Mouse (Mus musculus) left cerebral cortex, adult 8-10 months (tissue): ENCODE measurements around the gene Dao. TPM values are rescaled to one million over a fixed set of nuclear protein-coding genes. Genes with fewer than 3 reads are reported as not detected.

ENCODE experiments used
- DNase-seq, 2 experiments: peaks; one replicate each; pipeline ENCODE4 v3.0.0; 2022; ENCODE audit warnings: low spot score in 2 of 2
- total RNA-seq, 4 experiments: library from RNA; stranded (reverse); gene quantifications; 2 replicates each; pipeline ENCODE4 v1.2.4; 2022

The Dao gene
- total RNA-seq, 4 experiments from 2014 or later, result 0.30 TPM; not detected in 3

GRCm38 (mm10) chr5:114027217-114027944 is 23.9 kb downstream of the Dao start:
- DNase-seq, result no peak

- DNase-seq, result no peak
These were observed 24.6 kb downstream of the Dao start for GRCm38 (mm10) chr5:114028111-114028510.

- DNase-seq, result no peak
These were observed 27.1 kb downstream of the Dao start for GRCm38 (mm10) chr5:114030652-114031051.

DNA sequence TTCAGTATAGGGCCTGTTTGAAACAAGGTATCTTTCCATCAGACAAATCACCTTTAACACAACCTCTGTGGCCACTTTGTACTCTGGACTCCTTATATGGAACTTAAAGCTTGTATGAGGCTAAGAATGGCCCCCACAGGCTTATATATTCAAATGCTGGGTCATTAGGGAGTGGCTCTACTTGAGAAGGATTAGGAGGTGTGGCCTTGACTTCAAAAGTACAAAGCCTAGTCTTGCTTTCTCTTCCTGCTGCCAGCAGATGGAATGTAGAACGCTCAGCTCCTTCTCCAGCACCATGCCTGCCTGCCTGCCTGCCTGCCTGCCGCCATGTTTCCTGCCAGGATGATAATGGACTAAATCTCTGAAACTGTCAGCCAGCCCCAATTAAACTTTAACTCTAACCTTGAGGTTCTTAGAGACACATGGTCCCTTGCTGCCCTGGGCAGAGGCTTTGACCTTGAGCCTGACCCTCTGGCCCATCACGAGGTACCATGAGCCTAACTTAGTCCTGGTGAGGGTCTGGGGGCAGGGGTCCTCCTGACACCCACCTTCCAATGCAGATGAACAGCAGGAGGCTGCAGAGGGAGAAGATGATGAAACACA is 28.8 kb downstream of the Dao start:
- no peak for DNase-seq

DNA sequence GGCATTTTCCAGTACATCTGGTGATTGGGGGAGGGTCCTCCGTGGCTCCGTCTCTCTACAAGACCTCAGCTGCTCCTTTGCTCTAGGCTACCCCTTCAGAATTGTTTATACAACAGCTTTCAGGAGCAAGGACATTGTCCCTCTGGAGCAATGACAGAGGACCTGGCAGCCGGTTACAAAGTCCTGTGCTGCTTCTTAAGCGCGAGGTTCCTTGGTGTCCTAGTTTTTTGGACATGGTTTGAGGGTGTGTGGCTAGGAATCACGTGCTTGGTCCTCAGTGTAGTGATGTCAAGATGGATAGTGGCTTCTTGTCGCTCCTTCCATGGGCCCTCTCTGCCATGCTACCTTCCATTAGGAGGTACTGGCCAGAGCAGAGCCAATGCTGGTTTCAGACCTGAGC is 30.9 kb downstream of the Dao start:
- DNase-seq, result no peak

DNA sequence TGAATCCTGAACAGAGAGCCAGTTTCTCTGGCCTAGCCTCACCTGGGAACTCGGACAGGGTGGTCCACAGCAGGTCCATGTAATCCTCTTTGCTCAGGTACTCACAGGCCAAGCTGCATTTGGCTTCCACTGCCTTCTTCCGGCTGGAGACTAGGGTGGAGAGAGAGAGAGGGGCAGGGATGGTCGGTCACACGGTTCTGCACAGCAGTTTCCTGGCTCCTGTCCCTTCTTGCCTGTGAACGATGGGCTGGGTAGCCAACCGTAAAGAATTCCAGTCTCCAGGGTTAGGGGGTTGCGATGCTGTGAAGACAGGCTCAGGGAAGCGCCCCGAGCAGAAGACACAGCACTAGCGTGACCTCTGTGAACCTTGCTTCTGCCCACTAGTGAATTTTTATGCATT is 31.6 kb downstream of the Dao start:
- DNase-seq, result no peak

GRCm38 (mm10) chr5:114040508-114040907 is 37.0 kb downstream of the Dao start:
- no peak for DNase-seq

DNA sequence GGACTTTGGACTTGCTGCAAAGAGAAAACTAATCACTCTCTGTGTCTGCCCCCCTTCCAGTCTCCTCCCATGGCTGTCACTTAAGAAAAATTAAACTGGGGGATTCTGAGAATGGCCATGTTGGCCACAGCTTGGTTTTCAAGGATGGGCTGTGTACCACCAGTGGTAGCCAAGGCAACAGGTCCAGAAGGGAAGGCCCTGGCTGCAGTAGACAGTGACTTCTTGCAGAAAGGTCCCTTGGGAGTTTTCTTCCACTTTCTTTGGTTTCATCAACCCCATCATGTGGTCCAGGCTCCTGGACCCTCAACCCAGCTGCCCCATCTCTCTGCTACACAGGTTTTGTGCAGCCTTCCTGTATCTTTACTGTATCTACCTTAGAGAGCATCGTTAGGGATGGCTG is 37.4 kb downstream of the Dao start:
- DNase-seq, result no peak

DNA sequence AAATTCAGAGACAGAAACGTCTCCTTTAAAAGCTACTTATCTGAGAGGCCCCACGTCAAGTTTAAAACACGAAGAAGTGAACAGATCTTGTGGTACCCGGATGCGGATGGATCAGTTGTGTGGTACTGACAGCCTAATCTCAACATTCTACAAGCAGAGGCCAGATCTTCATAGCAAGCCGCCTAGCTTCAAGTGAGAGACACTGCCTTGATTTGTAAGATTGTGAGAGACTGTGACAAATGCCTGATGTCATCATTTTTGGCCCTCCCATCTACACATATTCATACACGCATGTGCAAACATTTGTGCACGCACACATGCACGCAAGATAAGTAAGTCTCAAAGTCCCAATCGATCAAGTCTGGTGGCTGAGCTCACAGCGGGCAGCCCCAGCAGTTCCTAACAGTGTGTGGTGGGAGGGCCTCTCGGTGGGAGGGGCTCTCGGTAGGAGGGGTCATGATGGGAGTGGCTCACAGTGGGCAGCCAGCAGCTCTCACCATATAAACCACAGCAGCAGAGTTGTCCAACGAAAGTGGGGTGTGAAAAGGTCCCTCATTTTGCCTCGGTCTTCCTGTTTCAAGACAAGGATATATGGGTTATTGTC is 37.9 kb downstream of the Dao start:
- no peak for DNase-seq

- no peak for DNase-seq
These were observed 40.3 kb downstream of the Dao start for GRCm38 (mm10) chr5:114043800-114044199.

GRCm38 (mm10) chr5:114045134-114045533 is 41.6 kb downstream of the Dao start:
- no peak for DNase-seq

DNA sequence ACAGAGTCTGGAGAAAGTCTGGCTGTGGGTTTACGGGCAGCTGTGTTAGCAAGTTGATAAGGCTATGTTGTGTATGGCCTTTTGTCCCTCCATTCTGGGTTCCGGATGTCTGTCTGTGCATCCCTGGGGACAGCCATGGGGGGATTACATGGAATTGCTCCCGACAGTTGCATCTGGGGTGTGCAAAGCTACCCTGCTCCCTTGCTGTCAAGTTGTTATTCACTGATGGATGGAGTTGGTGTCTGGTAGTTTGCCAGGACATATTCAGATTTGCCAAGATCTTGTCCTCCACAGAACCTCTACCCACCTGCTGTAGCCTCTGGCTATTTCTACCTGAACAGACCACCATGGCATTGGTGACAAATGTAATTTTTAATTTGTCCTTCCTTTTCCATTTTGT is 42.6 kb downstream of the Dao start:
- no peak for DNase-seq

DNA sequence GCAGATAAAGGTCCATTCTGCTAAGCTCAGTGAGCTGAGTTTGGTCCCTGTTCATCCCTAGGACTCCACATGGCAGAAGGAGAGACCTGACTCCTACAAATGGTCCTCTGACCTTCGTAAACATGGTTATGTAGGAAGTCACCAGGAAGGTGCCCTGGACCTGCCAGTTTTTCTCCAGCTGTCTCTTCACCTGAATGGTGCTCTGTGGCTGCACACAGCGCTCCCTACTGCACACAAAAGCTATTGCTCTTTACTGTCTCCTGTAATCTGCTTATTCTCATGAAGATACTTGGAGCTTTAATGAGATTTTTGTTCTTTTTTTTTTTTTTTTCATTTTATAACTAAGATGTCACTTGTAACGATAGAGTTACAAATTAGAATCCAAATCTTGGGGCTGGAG is 43.1 kb downstream of the Dao start:
- DNase-seq, result no peak

GRCm38 (mm10) chr5:114047182-114047581 is 43.7 kb downstream of the Dao start:
- DNase-seq, result no peak

- no peak for DNase-seq
These were observed 45.3 kb downstream of the Dao start for GRCm38 (mm10) chr5:114048731-114049308.

- peak in 1 of 2 experiments; percentile 54 for DNase-seq
These were observed 48.8 kb downstream of the Dao start for GRCm38 (mm10) chr5:114052246-114052761.

DNA sequence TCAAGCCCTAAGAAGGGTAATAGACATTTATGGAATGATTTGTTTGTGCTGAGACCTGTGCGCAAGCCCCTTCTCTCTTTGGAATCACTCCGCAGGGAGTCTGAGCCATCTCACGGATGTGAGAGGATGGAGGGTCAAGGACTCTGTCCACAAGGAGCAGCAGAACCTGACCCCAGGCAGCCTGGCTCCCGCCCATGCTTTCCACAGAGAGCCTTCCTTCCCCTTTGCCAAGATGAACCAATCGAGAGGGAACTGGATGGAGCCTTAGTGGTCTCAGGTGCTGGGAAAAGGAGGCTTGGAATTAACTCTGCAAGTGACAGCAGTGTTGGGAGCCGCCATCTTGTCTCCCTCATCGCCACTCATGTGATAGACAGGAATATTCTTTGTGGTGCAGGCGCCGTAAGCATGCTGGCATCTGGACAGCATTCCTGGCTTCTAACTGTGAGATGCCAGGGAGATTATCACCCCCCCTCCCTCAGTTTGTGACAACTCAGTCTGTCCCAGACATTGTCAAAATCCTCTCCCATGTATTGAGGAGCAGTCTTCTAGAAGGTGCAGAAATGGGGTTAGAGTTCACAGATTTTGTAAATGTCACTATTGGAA is 53.7 kb downstream of the Dao start:
- DNase-seq, result no peak

DNA sequence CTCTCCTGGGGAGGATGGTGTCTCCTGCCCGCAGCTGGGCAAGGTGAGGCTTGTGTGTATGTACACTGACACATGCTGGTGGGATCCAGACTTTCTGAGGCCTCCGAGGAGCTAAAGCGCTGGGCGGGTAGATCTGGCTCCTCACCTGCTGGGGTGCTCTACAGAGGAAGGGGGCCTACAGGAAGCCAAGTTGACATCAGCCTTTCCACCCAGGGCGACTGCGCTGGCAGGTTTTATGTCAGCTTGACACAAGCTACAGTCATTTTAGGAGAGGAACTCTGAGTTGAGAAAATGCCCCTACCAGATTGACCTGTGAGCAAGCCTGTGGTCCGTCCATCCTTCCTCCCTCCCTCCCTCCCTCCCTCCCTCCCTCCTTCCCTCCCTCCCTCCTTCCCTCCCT is 58.2 kb downstream of the Dao start:
- DNase-seq, result no peak

DNA sequence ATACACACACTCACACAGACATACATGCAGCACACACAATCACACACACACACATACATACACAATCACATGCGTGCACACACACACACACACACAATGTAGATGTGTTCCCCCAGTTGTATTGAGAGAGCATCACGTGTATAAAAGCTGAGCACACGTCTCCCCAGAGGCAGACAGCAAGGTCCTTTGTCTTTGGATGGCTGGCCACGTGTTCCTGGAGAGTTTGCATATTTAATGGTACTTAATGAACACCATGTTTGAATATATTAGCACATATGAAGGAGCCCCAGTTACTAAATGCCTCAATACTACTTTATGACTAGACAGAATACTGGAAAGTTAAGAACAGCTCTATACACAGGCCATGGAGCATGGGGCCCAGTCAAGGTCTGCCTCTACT is 60.5 kb downstream of the Dao start:
- DNase-seq, result no peak

GRCm38 (mm10) chr5:114065161-114065560 is 61.7 kb downstream of the Dao start, which contains the start of gene Usp30:
Gene Usp30 (plus strand): TSS chr5:114065461.
- DNase-seq, result no peak

- no peak for DNase-seq
These were observed 63.1 kb downstream of the Dao start for GRCm38 (mm10) chr5:114066601-114067000.

- no peak for DNase-seq
These were observed 64.0 kb downstream of the Dao start for GRCm38 (mm10) chr5:114067543-114067942.
